Mouse (Mus musculus): Measurements from ENCODE around the gene AL732309.1. TPM values are rescaled to one million over a fixed set of nuclear protein-coding genes. Genes with fewer than 3 reads are reported as not detected.

The AL732309.1 gene
- polyA plus RNA-seq, 1 experiment from 2014 or later = 1.4 TPM

DNA sequence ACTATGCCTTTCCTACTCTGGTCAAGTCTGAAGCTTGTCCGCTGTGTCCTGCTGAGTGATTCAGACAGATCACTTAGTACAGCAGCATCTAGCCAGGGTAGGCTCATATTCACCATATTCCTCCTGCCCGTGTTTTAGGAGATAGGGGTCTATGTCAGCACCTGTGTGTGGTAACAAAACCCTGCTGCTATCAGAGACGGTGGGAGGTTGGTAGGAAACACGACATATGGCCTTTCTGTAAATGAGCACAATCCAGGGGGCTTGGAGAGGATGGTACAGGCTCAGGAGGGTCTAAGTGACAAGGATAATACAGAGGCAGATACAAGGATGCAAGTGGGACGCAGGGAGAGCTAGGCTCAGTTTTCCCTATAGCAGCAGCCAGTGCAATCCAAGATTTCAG, 17.1 kb downstream of the AL732309.1 start:
- ATAC-seq = no peak
- Histone ChIP-seq H3K4me3 (ENCODE audit: low read depth, low read length) (no peak overlapping the region), H3K9me3 (ENCODE audit: low read length) (no peaks in the 10 kb centered on the region), H3K4me2 (ENCODE audit: low read depth, low read length) (no peak overlapping the region), H3K36me3 (replicated peaks; ENCODE audit: insufficient read depth, low read length) (no peaks in the 10 kb centered on the region), H3K9ac (replicated peaks) (no peak overlapping the region), H3K4me1 (ENCODE audit: insufficient read depth) (peaks cover 13% of the 10 kb centered on the region), H3K27ac (ENCODE audit: low read depth) (no peak overlapping the region), H3K27me3 (ENCODE audit: insufficient read depth, low read length) (no peaks in the 10 kb centered on the region)
- TF ChIP-seq CTCF (IDR thresholded peaks at IDR 0.05; ENCODE audit: low read depth) = no peak
- TF ChIP-seq EP300 (IDR thresholded peaks at IDR 0.05; ENCODE audit: low read depth) = no peak
- DNase-seq = no peak
- 81% methylated on average over 5 of the region's 5 CpGs for WGBS (ENCODE audit: insufficient replicate concordance)

GRCm38 (mm10) chr2:25228995-25229530, 17.6 kb downstream of the AL732309.1 start:
- Histone ChIP-seq H3K4me1 (ENCODE audit: insufficient read depth) (peaks cover 13% of the 10 kb centered on the region), H3K9me3 (ENCODE audit: low read length) (no peaks in the 10 kb centered on the region), H3K27me3 (ENCODE audit: insufficient read depth, low read length) (no peaks in the 10 kb centered on the region), H3K4me2 (ENCODE audit: low read depth, low read length) (peak overlapping the region; percentile 62), H3K27ac (ENCODE audit: low read depth) (peak overlapping the region; percentile 74; the same call in 1 of the 2 replicates), H3K4me3 (ENCODE audit: low read depth, low read length) (no peak overlapping the region), H3K9ac (replicated peaks) (no peak overlapping the region), H3K36me3 (replicated peaks; ENCODE audit: insufficient read depth, low read length) (no peaks in the 10 kb centered on the region)
- 64% methylated on average over 6 of the region's 6 CpGs for WGBS (ENCODE audit: insufficient replicate concordance)
- DNase-seq (no peak), ATAC-seq (no peak)
- TF ChIP-seq EP300 (IDR thresholded peaks at IDR 0.05; ENCODE audit: low read depth) (no peak), CTCF (IDR thresholded peaks at IDR 0.05; ENCODE audit: low read depth) (no peak)

GRCm38 (mm10) chr2:25228431-25228889, 18.2 kb downstream of the AL732309.1 start:
- peak overlapping the region; percentile 52; the same call in 1 of the 2 replicates for H3K9ac ChIP-seq (replicated peaks)
- H3K4me3 ChIP-seq (ENCODE audit: low read depth, low read length) = peak overlapping the region; percentile 44

GRCm38 (mm10) chr2:25227406-25227805, 19.3 kb downstream of the AL732309.1 start:
- TF ChIP-seq EP300 (IDR thresholded peaks at IDR 0.05; ENCODE audit: low read depth) = no peak
- no peak for TF ChIP-seq CTCF (IDR thresholded peaks at IDR 0.05; ENCODE audit: low read depth)
- WGBS (ENCODE audit: insufficient replicate concordance) = 85% methylated on average over 4 of the region's 4 CpGs
- no peak overlapping the region for H3K9ac ChIP-seq (replicated peaks)
- H3K27me3 ChIP-seq (ENCODE audit: insufficient read depth, low read length) = no peaks in the 10 kb centered on the region
- no peak overlapping the region for H3K4me3 ChIP-seq (ENCODE audit: low read depth, low read length)
- DNase-seq (no peak), ATAC-seq (no peak)
- H3K4me2 ChIP-seq (ENCODE audit: low read depth, low read length) = no peak overlapping the region
- no peak overlapping the region for H3K27ac ChIP-seq (ENCODE audit: low read depth)
- no peaks in the 10 kb centered on the region for H3K9me3 ChIP-seq (ENCODE audit: low read length)
- H3K4me1 ChIP-seq (ENCODE audit: insufficient read depth) = peaks cover 19% of the 10 kb centered on the region
- H3K36me3 ChIP-seq (replicated peaks; ENCODE audit: insufficient read depth, low read length) = peaks cover 6% of the 10 kb centered on the region

More at GRCm38 (mm10) chr2:25228431-25228889, 18.2 kb downstream of the AL732309.1 start:
- Histone ChIP-seq H3K4me2 (ENCODE audit: low read depth, low read length) (peak overlapping the region; percentile 62), H3K27me3 (ENCODE audit: insufficient read depth, low read length) (no peaks in the 10 kb centered on the region), H3K36me3 (replicated peaks; ENCODE audit: insufficient read depth, low read length) (peaks cover 2% of the 10 kb centered on the region), H3K27ac (ENCODE audit: low read depth) (peak overlapping the region; percentile 74), H3K9me3 (ENCODE audit: low read length) (no peaks in the 10 kb centered on the region), H3K4me1 (ENCODE audit: insufficient read depth) (peaks cover 15% of the 10 kb centered on the region)
- TF ChIP-seq EP300 (IDR thresholded peaks at IDR 0.05; ENCODE audit: low read depth) (peak; percentile 75), CTCF (IDR thresholded peaks at IDR 0.05; ENCODE audit: low read depth) (peak; percentile 86)
- DNase-seq = peak; percentile 89
- peak; percentile 18 for ATAC-seq
- WGBS (ENCODE audit: insufficient replicate concordance) = 0% methylated on average over 7 of the region's 7 CpGs

DNA sequence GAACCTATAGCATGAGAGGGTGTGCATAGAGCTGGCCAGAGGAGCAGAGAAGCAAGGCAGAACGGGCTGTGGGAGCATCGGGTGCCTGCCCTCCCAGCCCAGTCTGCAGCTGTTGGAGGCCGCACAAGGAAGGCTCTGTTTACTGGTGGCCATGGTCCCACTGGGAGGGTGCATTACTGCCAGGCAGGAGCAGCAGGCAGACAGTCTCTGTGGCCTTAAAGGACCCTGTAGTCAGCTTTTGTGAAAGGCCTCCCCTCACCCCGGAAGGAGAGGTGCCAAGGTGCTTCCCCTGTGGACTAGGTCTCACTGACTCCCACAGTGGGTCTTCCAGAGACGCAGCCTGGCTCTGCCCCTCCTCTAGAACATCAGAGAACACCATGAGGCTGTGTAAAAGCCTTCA, 19.8 kb downstream of the AL732309.1 start:
- DNase-seq = no peak
- Histone ChIP-seq H3K4me1 (ENCODE audit: insufficient read depth) (peaks cover 19% of the 10 kb centered on the region), H3K9me3 (ENCODE audit: low read length) (no peaks in the 10 kb centered on the region), H3K4me2 (ENCODE audit: low read depth, low read length) (no peak overlapping the region), H3K9ac (replicated peaks) (no peak overlapping the region), H3K27ac (ENCODE audit: low read depth) (no peak overlapping the region), H3K36me3 (replicated peaks; ENCODE audit: insufficient read depth, low read length) (peaks cover 7% of the 10 kb centered on the region), H3K4me3 (ENCODE audit: low read depth, low read length) (no peak overlapping the region), H3K27me3 (ENCODE audit: insufficient read depth, low read length) (no peaks in the 10 kb centered on the region)
- TF ChIP-seq CTCF (IDR thresholded peaks at IDR 0.05; ENCODE audit: low read depth) (no peak), EP300 (IDR thresholded peaks at IDR 0.05; ENCODE audit: low read depth) (no peak)
- no peak for ATAC-seq
- 79% methylated on average over 5 of the region's 5 CpGs for WGBS (ENCODE audit: insufficient replicate concordance)

- no peak for DNase-seq
- H3K4me1 ChIP-seq (ENCODE audit: insufficient read depth) = peaks cover 21% of the 10 kb centered on the region
- ATAC-seq = no peak
- H3K4me2 ChIP-seq (ENCODE audit: low read depth, low read length) = peak overlapping the region; percentile 73
- H3K36me3 ChIP-seq (replicated peaks; ENCODE audit: insufficient read depth, low read length) = peaks cover 13% of the 10 kb centered on the region
- TF ChIP-seq CTCF (IDR thresholded peaks at IDR 0.05; ENCODE audit: low read depth) = no peak
- TF ChIP-seq EP300 (IDR thresholded peaks at IDR 0.05; ENCODE audit: low read depth) = no peak
- peak overlapping the region; percentile 76 for H3K9ac ChIP-seq (replicated peaks)
- no peaks in the 10 kb centered on the region for H3K27me3 ChIP-seq (ENCODE audit: insufficient read depth, low read length)
- peak overlapping the region; percentile 59 for H3K4me3 ChIP-seq (ENCODE audit: low read depth, low read length)
- no peaks in the 10 kb centered on the region for H3K9me3 ChIP-seq (ENCODE audit: low read length)
- H3K27ac ChIP-seq (ENCODE audit: low read depth) = peak overlapping the region; percentile 90
- WGBS (ENCODE audit: insufficient replicate concordance) = 82% methylated on average over 8 of the region's 8 CpGs
Measured at GRCm38 (mm10) chr2:25225811-25226379, 20.8 kb downstream of the AL732309.1 start.
